Mouse (Mus musculus) embryonic facial prominence, embryonic 11.5 days (tissue): ENCODE measurements around the gene Srbd1. TPM values are rescaled to one million over a fixed set of nuclear protein-coding genes. Genes with fewer than 3 reads are reported as not detected.

Experiments
- ATAC-seq: fragments of 200-750 bp; cut with Nextera tagmentation; replicated peaks from 2 replicates; pipeline ENCODE4 v1.8.0; 2017; ENCODE audit warnings: low read depth; ENCODE audit not compliant: insufficient number of reproducible peaks, low FRiP score, low TSS enrichment
- DNase-seq: peaks from one replicate; pipeline ENCODE4 v3.0.0-alpha.2; 2015; ENCODE audit warnings: low spot score
- H3K27ac ChIP-seq: fragments of 300-500 bp; sonication (generic); replicated peaks from 2 replicates; pipeline ENCODE4 v1.5.1; 2014; ENCODE audit warnings: mild to moderate bottlenecking, low read depth, low read length, control low read depth
- H3K27me3 ChIP-seq: fragments of 300-500 bp; sonication (generic); 2 replicates; pipeline ENCODE4 v1.6.1; 2014; ENCODE audit warnings: mild to moderate bottlenecking, low read length, moderate library complexity, mixed read lengths; ENCODE audit not compliant: control insufficient read depth, insufficient read depth
- H3K36me3 ChIP-seq: fragments of 300-500 bp; sonication (generic); replicated peaks from 2 replicates; pipeline ENCODE4 v1.6.1; 2014; ENCODE audit warnings: low read depth, mild to moderate bottlenecking, low read length, moderate library complexity, mixed read lengths; ENCODE audit not compliant: control insufficient read depth, insufficient read depth
- H3K4me1 ChIP-seq: fragments of 300-500 bp; sonication (generic); 2 replicates; pipeline ENCODE4 v1.6.1; 2014; ENCODE audit warnings: low read length, mixed read lengths; ENCODE audit not compliant: control insufficient read depth, insufficient read depth
- H3K4me2 ChIP-seq: fragments of 300-500 bp; sonication (generic); 2 replicates; pipeline ENCODE4 v1.6.1; 2014; ENCODE audit warnings: low read depth, mild to moderate bottlenecking, control low read depth, low read length, moderate library complexity
- H3K4me3 ChIP-seq: fragments of 300-500 bp; sonication (generic); 2 replicates; pipeline ENCODE4 v1.5.1; 2014; ENCODE audit warnings: low read depth, low read length, control low read depth
- H3K9ac ChIP-seq: fragments of 300-500 bp; sonication (generic); replicated peaks from 2 replicates; pipeline ENCODE4 v1.6.1; 2014; ENCODE audit warnings: mild to moderate bottlenecking, control low read depth, low read length
- H3K9me3 ChIP-seq: fragments of 300-500 bp; sonication (generic); replicated peaks from 2 replicates; pipeline ENCODE4 v1.6.1; 2016; ENCODE audit warnings: mild to moderate bottlenecking, low read length, inconsistent platforms, mixed read lengths; ENCODE audit not compliant: control insufficient read depth
- WGBS: fragments of 180-500 bp; shearing (Covaris S2); extraction: QIAGEN DNeasy Blood & Tissue Kit; methylation state at CpG from one replicate; pipeline ENCODE4 v1.1.7; 2014; 5-methylcytosine and 5-hydroxymethylcytosine counted together
- polyA plus RNA-seq: library from polyadenylated mRNA; unstranded; fragments of >200 nt; fragmentation: Nextera tagmentation; extraction: Ambion mirVana; gene quantifications from 2 replicates; pipeline ENCODE4 v1.2.1, GENCODE M21; 2014

Srbd1 gene
- polyA plus RNA-seq, 1 experiment from 2014 or later: 12.3 TPM

DNA sequence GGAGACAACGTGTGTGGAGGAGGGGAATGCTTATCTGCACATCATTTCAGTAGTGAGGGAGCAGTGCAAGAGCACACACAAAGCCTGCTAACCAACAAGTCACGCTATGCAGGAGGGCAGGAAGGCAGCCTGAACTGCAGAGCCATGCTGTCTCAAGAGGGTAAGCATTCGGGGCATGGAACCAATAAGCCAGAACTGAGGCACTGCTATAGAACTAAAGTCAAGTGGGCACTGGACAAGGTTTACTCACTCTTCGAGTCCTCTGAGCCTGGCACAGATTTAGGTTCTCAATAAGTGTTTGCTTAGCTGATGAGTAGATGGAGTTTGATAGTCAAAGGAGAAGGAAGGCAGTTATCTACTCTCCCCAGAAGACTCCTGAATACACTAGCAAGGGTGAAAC, 58.8 kb downstream of the Srbd1 start:
- Histone ChIP-seq H3K9me3 (no peaks in the 10 kb centered on the region), H3K27me3 (no peaks in the 10 kb centered on the region), H3K9ac (no peak overlapping the region), H3K36me3 (no peaks in the 10 kb centered on the region), H3K4me2 (no peak overlapping the region), H3K27ac (no peak overlapping the region), H3K4me3 (no peak overlapping the region), H3K4me1 (no peaks in the 10 kb centered on the region; the same call in 1 of the 2 replicates)
- DNase-seq (no peak), ATAC-seq (no peak)
- WGBS: 87% methylated on average over 4 of the region's 4 CpGs

DNA sequence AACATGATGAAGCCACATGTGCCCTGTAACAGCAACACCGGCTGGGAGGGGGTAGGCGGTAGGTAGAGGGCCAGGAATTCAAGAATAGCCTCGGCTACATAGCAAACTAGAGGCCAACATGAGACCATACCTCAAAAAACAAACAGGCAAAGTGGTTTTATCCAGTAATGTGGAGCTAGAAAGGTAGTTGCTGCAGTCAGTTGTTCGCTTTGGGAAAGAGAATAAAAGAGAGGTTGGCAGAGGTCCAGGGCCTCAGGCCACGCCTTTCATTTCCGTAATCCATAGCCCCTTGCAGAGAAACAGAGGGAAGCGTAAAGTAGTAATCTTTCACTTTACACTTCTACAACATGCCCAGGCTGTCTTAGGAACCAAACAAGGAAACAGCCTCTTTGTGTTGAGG, 61.8 kb downstream of the Srbd1 start:
- Histone ChIP-seq H3K9ac (no peak overlapping the region), H3K9me3 (no peaks in the 10 kb centered on the region), H3K4me2 (no peak overlapping the region), H3K4me3 (no peak overlapping the region), H3K27ac (no peak overlapping the region), H3K36me3 (no peaks in the 10 kb centered on the region), H3K4me1 (no peaks in the 10 kb centered on the region; the same call in 1 of the 2 replicates), H3K27me3 (no peaks in the 10 kb centered on the region)
- WGBS: 84% methylated on average over 7 of the region's 7 CpGs
- no peak for ATAC-seq
- DNase-seq: no peak

DNA sequence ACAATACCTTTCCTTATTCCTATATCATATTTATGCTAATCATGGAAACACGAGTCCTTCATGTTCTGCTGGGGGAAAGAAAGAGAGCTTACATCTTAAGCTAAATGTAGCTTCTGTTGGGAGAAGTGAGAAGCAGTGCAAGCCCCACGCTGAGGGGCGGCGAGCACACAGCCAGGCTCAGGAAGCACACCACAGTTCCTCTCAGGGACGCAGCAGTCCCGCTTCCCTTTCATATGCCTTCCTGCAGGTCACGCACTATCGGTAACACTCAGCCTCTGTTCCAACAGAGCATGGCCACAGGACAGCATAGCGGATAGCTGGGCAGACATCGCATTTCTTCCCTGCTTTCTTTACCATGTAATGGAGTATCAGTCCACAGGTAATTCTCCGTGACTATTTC, 66.9 kb downstream of the Srbd1 start:
- H3K4me2 ChIP-seq: no peak overlapping the region
- ATAC-seq (no peak), DNase-seq (no peak)
- WGBS: 57% methylated on average over 11 of the region's 11 CpGs
- H3K4me1 ChIP-seq: no peaks in the 10 kb centered on the region
- no peaks in the 10 kb centered on the region for H3K27me3 ChIP-seq
- no peaks in the 10 kb centered on the region for H3K36me3 ChIP-seq
- H3K4me3 ChIP-seq: no peak overlapping the region
- no peaks in the 10 kb centered on the region for H3K9me3 ChIP-seq
- H3K9ac ChIP-seq: no peak overlapping the region
- H3K27ac ChIP-seq: no peak overlapping the region

DNA sequence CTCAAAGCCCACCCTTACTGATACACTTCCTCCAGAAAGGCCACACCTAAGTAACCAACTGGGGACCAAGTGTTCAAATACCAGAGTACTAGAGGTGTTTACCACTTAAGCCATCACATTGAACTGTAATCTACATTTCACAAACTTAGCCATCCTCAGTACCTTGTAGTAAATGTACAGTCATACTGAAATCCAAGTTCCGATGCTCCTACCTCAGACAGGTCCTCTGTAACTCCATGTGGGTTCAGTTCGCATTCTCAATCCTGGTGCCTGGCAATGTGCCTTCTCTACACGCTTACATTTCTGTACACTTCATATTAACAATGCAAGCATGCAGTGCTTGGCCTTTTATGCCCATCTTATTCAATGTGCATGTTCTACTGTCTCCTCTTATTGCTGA, 77.5 kb downstream of the Srbd1 start:
- H3K4me1 ChIP-seq: no peaks in the 10 kb centered on the region
- H3K9me3 ChIP-seq: no peaks in the 10 kb centered on the region
- H3K27me3 ChIP-seq: no peaks in the 10 kb centered on the region
- H3K4me2 ChIP-seq: no peak overlapping the region
- DNase-seq (no peak), ATAC-seq (no peak)
- no peaks in the 10 kb centered on the region for H3K36me3 ChIP-seq
- no peak overlapping the region for H3K27ac ChIP-seq
- WGBS: 97% methylated on average over 3 of the region's 3 CpGs
- no peak overlapping the region for H3K9ac ChIP-seq
- H3K4me3 ChIP-seq: no peak overlapping the region

DNA sequence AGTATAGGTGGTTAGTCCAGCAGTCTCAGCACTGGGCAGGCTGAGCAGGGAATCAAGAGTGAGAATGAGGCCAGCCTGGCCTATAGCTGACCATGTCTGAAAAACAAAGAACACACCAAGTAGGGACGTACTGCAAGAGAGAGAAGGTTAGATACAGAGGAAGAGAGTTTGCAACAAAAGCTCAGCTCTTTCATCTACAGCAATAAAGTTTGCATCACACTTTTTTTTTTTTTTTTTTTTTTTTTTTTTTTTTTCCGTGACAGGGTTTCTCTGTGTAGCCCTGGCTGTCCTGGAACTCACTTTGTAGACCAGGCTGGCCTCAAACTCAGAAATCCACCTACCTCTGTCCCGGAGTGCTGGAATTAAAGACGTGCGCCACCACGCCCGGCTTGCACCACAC, 79.1 kb downstream of the Srbd1 start:
- DNase-seq (no peak), ATAC-seq (no peak)
- H3K4me2 ChIP-seq: no peak overlapping the region
- H3K9ac ChIP-seq: no peak overlapping the region
- H3K27me3 ChIP-seq: no peaks in the 10 kb centered on the region
- H3K36me3 ChIP-seq: no peaks in the 10 kb centered on the region
- no peak overlapping the region for H3K27ac ChIP-seq
- no peaks in the 10 kb centered on the region for H3K4me1 ChIP-seq
- no peaks in the 10 kb centered on the region for H3K9me3 ChIP-seq
- WGBS: 89% methylated on average over 7 of the region's 7 CpGs
- H3K4me3 ChIP-seq: no peak overlapping the region

DNA sequence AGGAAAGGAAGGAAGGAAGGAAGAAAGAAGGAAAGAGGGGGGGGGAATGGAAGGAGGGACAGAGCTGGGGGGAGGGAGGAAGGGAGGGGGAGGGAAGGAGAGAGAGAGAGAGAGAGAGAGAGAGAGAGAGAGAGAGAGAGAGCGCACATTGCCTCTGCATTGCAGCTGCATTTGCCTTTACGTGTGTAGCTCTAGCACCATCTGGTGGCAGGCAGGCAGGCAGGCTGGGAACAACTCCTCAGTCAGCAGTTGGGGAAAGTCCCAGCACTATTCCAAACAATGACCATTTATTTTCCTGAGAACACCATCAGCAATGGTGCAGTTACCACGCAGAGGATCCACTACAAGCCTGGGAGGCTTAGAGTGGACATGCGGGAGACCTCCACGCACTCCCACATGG, 81.5 kb downstream of the Srbd1 start:
- peak; percentile 77 for DNase-seq
- no peaks in the 10 kb centered on the region for H3K36me3 ChIP-seq
- no peak overlapping the region for H3K9ac ChIP-seq
- H3K27ac ChIP-seq: no peak overlapping the region
- no peaks in the 10 kb centered on the region for H3K27me3 ChIP-seq
- no peaks in the 10 kb centered on the region for H3K9me3 ChIP-seq
- no peak for ATAC-seq
- H3K4me3 ChIP-seq: no peak overlapping the region
- WGBS: 7% methylated on average over 5 of the region's 5 CpGs
- H3K4me1 ChIP-seq: no peaks in the 10 kb centered on the region
- H3K4me2 ChIP-seq: no peak overlapping the region

DNA sequence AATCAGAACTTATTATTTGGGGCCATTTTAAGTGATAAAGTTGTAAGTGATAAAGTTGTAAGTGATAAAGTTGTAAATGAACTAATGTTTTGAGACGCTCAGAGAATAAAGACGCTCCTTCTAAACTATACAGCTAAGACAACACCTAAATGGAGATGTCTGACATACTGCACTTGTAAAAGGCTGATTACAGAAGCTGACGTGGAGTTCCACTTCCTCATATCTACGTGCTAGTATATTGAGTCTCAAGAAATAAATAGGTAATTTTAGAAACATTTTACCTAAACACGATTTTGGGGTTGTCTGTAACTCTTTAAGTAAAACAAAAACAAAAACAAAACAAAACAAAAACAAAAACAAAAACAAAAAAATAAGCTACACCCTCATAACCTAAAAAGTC, 84.1 kb downstream of the Srbd1 start:
- no peaks in the 10 kb centered on the region for H3K4me1 ChIP-seq
- H3K9ac ChIP-seq: no peak overlapping the region
- H3K36me3 ChIP-seq: no peaks in the 10 kb centered on the region
- H3K4me2 ChIP-seq: no peak overlapping the region
- 92% methylated on average over 5 of the region's 5 CpGs for WGBS
- no peaks in the 10 kb centered on the region for H3K9me3 ChIP-seq
- DNase-seq (no peak), ATAC-seq (no peak)
- H3K4me3 ChIP-seq: no peak overlapping the region
- H3K27ac ChIP-seq: no peak overlapping the region
- no peaks in the 10 kb centered on the region for H3K27me3 ChIP-seq

DNA sequence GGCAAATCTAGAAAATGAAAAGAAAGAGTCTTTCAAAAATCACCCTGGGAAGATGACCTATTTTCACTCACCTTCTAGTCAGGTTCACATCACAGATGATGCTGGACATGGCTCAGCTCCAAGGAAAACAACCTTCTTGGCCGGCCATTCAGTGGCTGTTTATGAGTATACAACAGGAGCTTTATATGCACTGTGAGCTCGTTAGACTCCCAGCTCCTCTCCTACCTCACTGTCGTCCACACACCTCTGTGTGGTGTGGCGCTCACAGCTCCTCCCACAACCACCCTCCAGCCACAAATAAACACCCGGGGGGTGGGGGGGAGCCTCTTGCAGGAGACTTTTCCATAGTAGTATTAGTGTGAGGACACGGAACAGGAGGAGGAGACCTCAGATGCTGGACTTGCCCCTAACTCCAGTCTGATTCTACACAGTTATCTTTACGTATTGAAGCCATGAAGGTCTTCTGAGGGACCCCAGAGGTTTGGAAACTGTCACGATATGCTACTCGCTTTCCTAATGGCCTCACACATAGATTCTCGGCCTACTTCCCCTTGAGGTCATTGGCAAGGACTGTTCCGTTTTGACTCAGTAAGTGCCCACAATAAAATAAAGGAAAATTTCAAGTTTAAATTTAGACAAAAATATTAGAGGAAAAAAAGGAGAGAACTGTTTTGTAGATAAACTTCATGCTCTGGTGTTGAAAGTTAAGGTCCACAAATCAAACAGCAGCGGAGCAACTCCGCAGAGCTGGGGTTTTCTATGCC, 104.6 kb downstream of the Srbd1 start:
- DNase-seq (no peak), ATAC-seq (no peak)
- H3K27ac ChIP-seq: no peak overlapping the region
- no peaks in the 10 kb centered on the region for H3K9me3 ChIP-seq
- H3K36me3 ChIP-seq: no peaks in the 10 kb centered on the region
- H3K4me2 ChIP-seq: no peak overlapping the region
- no peak overlapping the region for H3K9ac ChIP-seq
- no peak overlapping the region for H3K4me3 ChIP-seq
- no peaks in the 10 kb centered on the region; the same call in 1 of the 2 replicates for H3K4me1 ChIP-seq
- no peaks in the 10 kb centered on the region for H3K27me3 ChIP-seq
- WGBS: 76% methylated on average over 13 of the region's 13 CpGs
